Mouse (Mus musculus): ENCODE data around the gene Sorcs3. TPM values are rescaled to one million over a fixed set of nuclear protein-coding genes. Genes with fewer than 3 reads are reported as not detected.

The Sorcs3 gene
- polyA plus RNA-seq, 1 experiment from 2014 or later, result 15.2 TPM

DNA sequence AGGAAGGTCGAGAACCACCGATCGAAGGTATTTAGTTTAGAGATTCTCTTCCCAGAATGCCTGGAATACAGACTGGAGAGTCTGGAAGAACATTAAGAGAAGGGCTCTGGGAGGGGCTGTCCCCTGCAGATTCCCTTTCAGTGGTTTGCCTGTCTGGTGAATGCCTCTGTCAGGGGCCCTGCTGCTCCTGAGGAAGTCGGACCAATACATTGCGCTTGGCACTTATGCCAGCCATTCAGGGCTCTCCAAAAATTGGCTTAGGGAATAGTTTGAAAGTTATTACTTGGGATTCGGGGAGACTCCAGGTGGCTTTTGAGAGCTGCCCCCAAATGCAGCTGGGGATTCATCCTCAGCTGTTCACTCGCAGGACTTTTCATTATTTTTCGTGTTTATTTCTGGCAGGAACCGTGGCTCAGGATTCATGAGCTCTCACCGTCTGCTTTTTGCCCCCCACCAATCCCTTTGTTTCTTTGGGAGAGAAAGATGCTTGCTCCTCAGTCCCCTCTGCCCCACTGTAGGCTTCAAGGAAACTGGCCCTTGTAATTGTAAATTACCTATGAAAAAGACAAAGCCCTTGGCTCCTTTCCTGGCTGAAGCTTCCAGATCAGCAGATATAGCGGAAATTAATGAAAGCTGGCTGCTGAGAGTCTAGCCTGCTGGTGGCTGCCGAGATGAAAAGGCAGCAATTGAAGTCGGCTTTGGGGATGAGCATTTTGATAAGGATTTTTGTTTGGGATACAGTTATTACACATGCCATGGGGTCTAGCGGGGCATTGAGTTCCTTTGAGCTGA, 94.8 kb downstream of the Sorcs3 start:
- Histone ChIP-seq H3K27me3 (ENCODE audit: control insufficient read depth, insufficient read depth, low read length) (no peaks in the 10 kb centered on the region), H3K9ac (replicated peaks; ENCODE audit: low read length) (no peak overlapping the region), H3K36me3 (ENCODE audit: control insufficient read depth, insufficient read depth, low read length) (no peaks in the 10 kb centered on the region), H3K9me3 (ENCODE audit: control insufficient read depth, low read length) (no peaks in the 10 kb centered on the region), H3K4me3 (replicated peaks; ENCODE audit: low read depth, low read length) (no peak overlapping the region), H3K4me2 (ENCODE audit: low read length) (peak overlapping the region; percentile 26), H3K4me1 (ENCODE audit: control insufficient read depth, insufficient read depth, low read length) (peaks cover 18% of the 10 kb centered on the region), H3K27ac (replicated peaks; ENCODE audit: low read depth, low read length) (peak overlapping the region; percentile 27; the same call in 1 of the 2 replicates)
- DNase-seq, result peak; percentile 68
- WGBS, result 9% methylated on average over 14 of the region's 14 CpGs
- 0 out of 2 replicates have a peak, but pooled peaks have one; percentile 63 for ATAC-seq (ENCODE audit: low FRiP score, low TSS enrichment)

DNA sequence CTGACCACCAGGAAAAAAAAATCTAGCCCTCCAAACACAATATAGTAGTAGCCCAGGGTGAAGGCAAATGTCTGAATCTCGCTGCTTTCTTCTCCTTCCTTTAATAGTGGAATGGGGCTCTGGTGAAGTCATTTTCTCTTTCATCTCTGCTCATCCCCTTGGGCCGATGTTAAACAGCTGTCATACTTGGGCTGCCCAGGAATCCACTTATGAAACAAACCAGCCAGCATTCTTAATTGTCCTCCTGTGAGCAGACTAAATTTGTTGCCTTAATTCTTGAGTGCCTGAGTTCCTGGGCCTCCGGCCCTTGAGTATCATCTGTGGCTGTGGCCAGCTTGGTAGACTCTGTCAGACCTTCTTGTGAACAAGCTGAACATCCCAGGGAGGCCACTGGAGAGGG, 95.5 kb downstream of the Sorcs3 start:
- H3K4me2 ChIP-seq (ENCODE audit: low read length), result no peak overlapping the region
- 27% methylated on average over 3 of the region's 3 CpGs for WGBS

DNA sequence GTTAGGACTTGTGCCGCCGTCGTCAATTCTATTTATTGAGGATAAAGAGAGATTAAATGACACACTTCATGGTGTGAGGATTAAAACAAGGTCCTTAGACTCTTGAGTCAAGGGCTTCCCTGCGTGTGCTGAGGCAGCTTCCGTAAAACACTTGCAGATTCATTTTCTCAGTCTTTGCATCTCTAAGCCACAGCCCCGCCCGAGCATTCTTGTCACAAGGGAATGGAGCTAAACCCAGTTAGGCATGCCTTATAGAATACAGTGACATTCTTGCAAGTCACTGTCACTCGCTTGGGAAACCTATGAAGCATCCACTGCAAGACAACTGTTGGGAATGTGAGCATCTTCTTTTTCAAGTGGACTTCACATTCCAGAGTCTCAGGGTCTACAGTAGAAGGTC, 102.5 kb downstream of the Sorcs3 start:
- no peak for DNase-seq
- Histone ChIP-seq H3K9ac (replicated peaks; ENCODE audit: low read length) (no peak overlapping the region), H3K27me3 (ENCODE audit: control insufficient read depth, insufficient read depth, low read length) (no peaks in the 10 kb centered on the region), H3K27ac (replicated peaks; ENCODE audit: low read depth, low read length) (no peak overlapping the region), H3K36me3 (ENCODE audit: control insufficient read depth, insufficient read depth, low read length) (no peaks in the 10 kb centered on the region), H3K9me3 (ENCODE audit: control insufficient read depth, low read length) (no peaks in the 10 kb centered on the region), H3K4me1 (ENCODE audit: control insufficient read depth, insufficient read depth, low read length) (no peaks in the 10 kb centered on the region), H3K4me3 (replicated peaks; ENCODE audit: low read depth, low read length) (no peak overlapping the region), H3K4me2 (ENCODE audit: low read length) (no peak overlapping the region)
- 55% methylated on average over 8 of the region's 8 CpGs for WGBS
- ATAC-seq (ENCODE audit: low FRiP score, low TSS enrichment), result no peak

More for the DNA sequence above, 95.5 kb downstream of the Sorcs3 start:
- no peak overlapping the region for H3K9ac ChIP-seq (replicated peaks; ENCODE audit: low read length)
- H3K36me3 ChIP-seq (ENCODE audit: control insufficient read depth, insufficient read depth, low read length), result no peaks in the 10 kb centered on the region
- no peaks in the 10 kb centered on the region for H3K9me3 ChIP-seq (ENCODE audit: control insufficient read depth, low read length)
- peak overlapping the region; percentile 27; the same call in 1 of the 2 replicates for H3K27ac ChIP-seq (replicated peaks; ENCODE audit: low read depth, low read length)
- DNase-seq, result peak; percentile 50
- H3K4me1 ChIP-seq (ENCODE audit: control insufficient read depth, insufficient read depth, low read length), result peaks cover 18% of the 10 kb centered on the region
- peak; percentile 50; the same call in 1 of the 2 replicates for ATAC-seq (ENCODE audit: low FRiP score, low TSS enrichment)
- H3K27me3 ChIP-seq (ENCODE audit: control insufficient read depth, insufficient read depth, low read length), result no peaks in the 10 kb centered on the region
- H3K4me3 ChIP-seq (replicated peaks; ENCODE audit: low read depth, low read length), result no peak overlapping the region

- Histone ChIP-seq H3K27ac (replicated peaks; ENCODE audit: low read depth, low read length) (no peak overlapping the region), H3K27me3 (ENCODE audit: control insufficient read depth, insufficient read depth, low read length) (no peaks in the 10 kb centered on the region), H3K4me3 (replicated peaks; ENCODE audit: low read depth, low read length) (no peak overlapping the region), H3K36me3 (ENCODE audit: control insufficient read depth, insufficient read depth, low read length) (no peaks in the 10 kb centered on the region), H3K4me2 (ENCODE audit: low read length) (no peak overlapping the region), H3K9me3 (ENCODE audit: control insufficient read depth, low read length) (no peaks in the 10 kb centered on the region), H3K4me1 (ENCODE audit: control insufficient read depth, insufficient read depth, low read length) (no peaks in the 10 kb centered on the region), H3K9ac (replicated peaks; ENCODE audit: low read length) (no peak overlapping the region)
- WGBS, result 71% methylated on average over 15 of the region's 15 CpGs
- DNase-seq (peak; percentile 37), ATAC-seq (ENCODE audit: low FRiP score, low TSS enrichment) (no peak)
Observed at GRCm38 (mm10) chr19:48309531-48310337, 103.9 kb downstream of the Sorcs3 start.

GRCm38 (mm10) chr19:48310338-48310710, 104.5 kb downstream of the Sorcs3 start:
- no peak for ATAC-seq (ENCODE audit: low FRiP score, low TSS enrichment)
- H3K36me3 ChIP-seq (ENCODE audit: control insufficient read depth, insufficient read depth, low read length), result no peaks in the 10 kb centered on the region
- WGBS, result 68% methylated on average over 6 of the region's 6 CpGs
- H3K9me3 ChIP-seq (ENCODE audit: control insufficient read depth, low read length), result no peaks in the 10 kb centered on the region
- DNase-seq, result no peak
- no peak overlapping the region for H3K9ac ChIP-seq (replicated peaks; ENCODE audit: low read length)
- H3K4me2 ChIP-seq (ENCODE audit: low read length), result no peak overlapping the region
- no peak overlapping the region for H3K27ac ChIP-seq (replicated peaks; ENCODE audit: low read depth, low read length)
- no peaks in the 10 kb centered on the region for H3K27me3 ChIP-seq (ENCODE audit: control insufficient read depth, insufficient read depth, low read length)
- H3K4me1 ChIP-seq (ENCODE audit: control insufficient read depth, insufficient read depth, low read length), result no peaks in the 10 kb centered on the region
- no peak overlapping the region for H3K4me3 ChIP-seq (replicated peaks; ENCODE audit: low read depth, low read length)

DNA sequence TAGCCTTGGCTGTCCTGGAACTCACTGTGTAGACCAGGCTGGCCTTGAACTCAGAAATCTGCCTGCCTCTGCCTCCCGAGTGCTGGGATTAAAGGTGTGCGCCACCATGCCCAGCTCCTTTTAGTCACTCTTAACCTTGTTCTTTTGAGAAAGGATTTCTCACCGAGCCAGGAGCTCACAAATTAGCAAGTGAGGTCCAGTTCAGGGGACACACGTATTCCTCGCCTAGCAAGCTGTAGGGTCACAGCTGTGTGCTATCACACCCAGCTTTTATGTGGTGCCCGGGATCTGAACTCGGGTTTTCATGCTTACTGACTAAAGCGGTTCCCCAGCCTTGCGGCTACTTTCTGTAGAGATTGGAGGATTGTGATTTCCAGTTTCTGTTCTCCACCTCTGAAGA, 108.0 kb downstream of the Sorcs3 start:
- H3K4me3 ChIP-seq (replicated peaks; ENCODE audit: low read depth, low read length), result no peak overlapping the region
- ATAC-seq (ENCODE audit: low FRiP score, low TSS enrichment), result no peak
- H3K27ac ChIP-seq (replicated peaks; ENCODE audit: low read depth, low read length), result no peak overlapping the region
- no peak overlapping the region for H3K4me2 ChIP-seq (ENCODE audit: low read length)
- 96% methylated on average over 9 of the region's 9 CpGs for WGBS
- H3K9me3 ChIP-seq (ENCODE audit: control insufficient read depth, low read length), result no peaks in the 10 kb centered on the region
- H3K4me1 ChIP-seq (ENCODE audit: control insufficient read depth, insufficient read depth, low read length), result no peaks in the 10 kb centered on the region
- no peaks in the 10 kb centered on the region for H3K27me3 ChIP-seq (ENCODE audit: control insufficient read depth, insufficient read depth, low read length)
- DNase-seq, result no peak
- H3K9ac ChIP-seq (replicated peaks; ENCODE audit: low read length), result no peak overlapping the region
- H3K36me3 ChIP-seq (ENCODE audit: control insufficient read depth, insufficient read depth, low read length), result no peaks in the 10 kb centered on the region

- Histone ChIP-seq H3K36me3 (ENCODE audit: control insufficient read depth, insufficient read depth, low read length) (no peaks in the 10 kb centered on the region), H3K4me1 (ENCODE audit: control insufficient read depth, insufficient read depth, low read length) (0 out of 2 replicates have a peak, but pooled peaks cover 5% of the 10 kb centered on the region), H3K4me2 (ENCODE audit: low read length) (no peak overlapping the region), H3K9ac (replicated peaks; ENCODE audit: low read length) (no peak overlapping the region), H3K4me3 (replicated peaks; ENCODE audit: low read depth, low read length) (no peak overlapping the region), H3K9me3 (ENCODE audit: control insufficient read depth, low read length) (no peaks in the 10 kb centered on the region), H3K27me3 (ENCODE audit: control insufficient read depth, insufficient read depth, low read length) (no peaks in the 10 kb centered on the region), H3K27ac (replicated peaks; ENCODE audit: low read depth, low read length) (0 out of 2 replicates have a peak overlapping the region, but pooled peaks have one; percentile 20)
- ATAC-seq (ENCODE audit: low FRiP score, low TSS enrichment) (no peak), DNase-seq (peak; percentile 43)
- 10% methylated on average over 6 of the region's 6 CpGs for WGBS
Observed at GRCm38 (mm10) chr19:48327115-48327514, 121.3 kb downstream of the Sorcs3 start.

- Histone ChIP-seq H3K27me3 (ENCODE audit: control insufficient read depth, insufficient read depth, low read length) (no peaks in the 10 kb centered on the region; the same call in 1 of the 2 replicates), H3K36me3 (ENCODE audit: control insufficient read depth, insufficient read depth, low read length) (no peaks in the 10 kb centered on the region), H3K4me1 (ENCODE audit: control insufficient read depth, insufficient read depth, low read length) (0 out of 2 replicates have a peak, but pooled peaks cover 5% of the 10 kb centered on the region), H3K4me3 (replicated peaks; ENCODE audit: low read depth, low read length) (no peak overlapping the region), H3K9ac (replicated peaks; ENCODE audit: low read length) (no peak overlapping the region), H3K9me3 (ENCODE audit: control insufficient read depth, low read length) (no peaks in the 10 kb centered on the region), H3K27ac (replicated peaks; ENCODE audit: low read depth, low read length) (no peak overlapping the region), H3K4me2 (ENCODE audit: low read length) (no peak overlapping the region)
- ATAC-seq (ENCODE audit: low FRiP score, low TSS enrichment) (no peak), DNase-seq (no peak)
- WGBS, result 74% methylated on average over 8 of the region's 8 CpGs
Observed at GRCm38 (mm10) chr19:48328171-48328570, 122.3 kb downstream of the Sorcs3 start.

Measured in midbrain, embryonic 14.5 days (tissue).